Mouse (Mus musculus) CH12F3 (cell line): ENCODE measurements around the gene Nfkb1.

Experiments
- in situ Hi-C: fragments of 300-500 bp; cut with MboI; formaldehyde crosslinking; loops from 2 replicates; pipeline ENCODE4 v1.14.3; 2020; ENCODE audit warnings: low sequenced_read_pairs

The Nfkb1 gene

DNA sequence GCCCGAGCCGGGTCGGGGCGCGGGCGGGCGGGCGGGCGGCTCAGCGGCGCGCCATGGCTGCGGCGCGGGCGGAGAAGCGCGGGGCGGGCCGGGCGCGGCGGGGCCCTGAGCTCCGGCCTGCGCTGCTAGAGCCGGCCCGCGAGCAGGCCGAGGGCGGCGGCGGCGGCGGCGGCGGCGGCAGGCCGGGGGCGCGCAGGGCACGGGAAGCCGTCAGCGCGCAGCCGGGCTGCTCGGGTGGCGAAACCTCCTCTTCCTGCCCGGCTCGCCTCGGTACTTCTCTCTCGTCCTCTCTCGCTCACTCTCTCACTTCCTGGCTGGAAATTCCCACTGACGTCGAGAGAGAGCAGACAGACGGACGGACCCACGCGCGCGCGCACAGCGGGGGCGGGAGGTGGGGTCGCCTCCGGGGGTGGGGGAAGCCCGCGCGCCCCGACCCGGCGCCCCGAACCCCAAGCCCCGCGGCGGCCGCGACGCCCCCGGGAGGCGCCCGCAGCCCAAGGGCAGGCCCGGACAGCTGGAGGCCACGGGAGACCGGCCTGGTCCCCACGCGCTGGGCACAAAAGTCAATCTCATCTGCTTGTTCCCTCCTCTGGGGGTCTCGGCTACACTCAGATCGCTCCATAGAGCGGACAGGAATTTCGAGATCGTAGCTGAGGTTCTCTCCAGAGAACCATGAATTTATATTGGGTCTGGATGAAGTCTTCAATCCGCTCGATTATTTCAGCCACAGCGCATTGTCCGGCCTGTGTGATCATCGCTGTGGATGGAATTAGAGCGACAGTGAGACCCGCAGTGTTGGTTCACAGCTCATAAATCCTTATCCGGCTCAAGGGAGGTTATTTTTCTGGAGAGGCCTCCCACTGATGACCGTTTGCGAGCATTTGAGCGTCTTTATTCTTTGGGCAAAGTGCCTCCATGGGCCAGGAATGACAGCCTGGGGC is at the start of gene Nfkb1:
Gene Nfkb1 (minus strand): TSS at position 357 of the 941 bp plus-strand sequence.
- in situ Hi-C loops, result no loop called here

DNA sequence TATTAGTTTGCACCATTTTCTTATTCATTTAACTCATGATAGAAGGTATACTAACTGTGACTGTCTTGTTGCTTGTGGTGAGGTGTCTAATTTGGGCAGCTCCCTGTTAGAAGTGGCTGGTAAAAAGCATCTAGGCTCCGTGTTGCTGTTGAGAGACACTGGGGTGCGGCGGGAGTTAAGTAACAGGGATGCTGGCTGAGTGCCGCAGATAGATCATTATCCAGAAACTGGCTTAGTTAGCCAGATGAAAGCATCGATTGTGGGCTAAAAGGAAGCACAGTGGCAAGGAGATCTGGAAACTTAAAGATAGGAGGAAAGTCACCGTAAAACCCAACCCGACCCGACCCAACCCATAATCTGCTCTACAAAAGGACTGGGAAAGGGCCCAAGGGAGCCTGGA is 49.4 kb upstream of the Nfkb1 start:
- in situ Hi-C loops, result loop anchor here (25.0 kb wide), 1 partner anchor 353 kb away; no protein-coding TSS in a partner anchor

DNA sequence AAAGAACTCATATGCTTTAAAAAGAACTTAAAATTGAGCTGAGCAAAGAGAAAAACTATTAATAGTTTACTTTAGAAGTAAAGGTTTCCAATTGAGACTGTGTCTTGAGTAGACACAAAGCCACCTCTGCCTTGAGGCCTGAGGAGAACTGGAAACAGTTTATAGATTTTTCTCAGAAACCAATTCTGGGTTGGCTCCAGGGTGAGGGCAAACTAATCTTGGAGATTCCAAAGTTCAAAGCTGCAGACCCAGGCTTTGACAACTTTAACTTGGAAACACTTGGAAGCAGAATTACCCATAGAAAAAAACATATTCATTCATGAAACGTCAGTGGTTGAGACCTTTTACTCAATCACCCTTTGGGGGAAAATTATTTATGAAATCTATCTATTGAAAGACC is 43.4 kb upstream of the Nfkb1 start:
- in situ Hi-C loops, result loop anchor here (25.0 kb wide), 1 partner anchor 347 kb away; no protein-coding TSS in a partner anchor

DNA sequence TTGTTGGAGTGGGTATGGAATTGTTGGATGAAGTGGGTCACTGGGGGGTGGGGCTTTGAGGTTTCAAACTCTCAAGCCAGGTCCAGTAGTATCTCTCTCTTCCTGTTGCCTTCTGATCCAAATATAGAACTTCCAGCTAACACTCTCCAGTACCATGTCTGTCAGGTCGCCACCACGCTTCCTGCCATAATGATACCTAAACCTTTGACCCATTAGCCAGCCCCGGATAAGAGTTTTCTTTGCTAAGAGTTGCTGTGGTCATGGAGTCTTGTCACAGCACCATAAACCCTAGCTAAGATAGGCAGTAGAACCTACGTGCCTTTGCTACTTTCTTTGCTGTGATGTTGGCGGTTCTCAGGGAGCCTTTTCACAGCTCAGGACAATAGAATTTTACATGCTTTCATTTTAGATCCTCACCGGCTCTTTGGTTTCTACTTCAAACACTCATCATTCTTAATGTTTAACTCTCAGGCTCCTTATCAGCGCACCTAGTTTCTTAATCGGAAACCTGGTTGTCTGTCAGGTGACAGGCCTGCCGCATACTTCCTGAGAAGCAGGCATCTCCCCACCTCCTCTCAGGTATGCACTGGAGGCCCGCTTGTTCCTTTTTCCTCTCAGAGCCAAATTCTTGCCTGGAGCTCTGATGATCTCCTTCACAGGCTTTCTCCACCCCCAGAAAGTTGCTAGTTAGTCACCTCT is 41.5 kb upstream of the Nfkb1 start:
- in situ Hi-C loops, result loop anchor here (25.0 kb wide), 1 partner anchor 346 kb away; no protein-coding TSS in a partner anchor

DNA sequence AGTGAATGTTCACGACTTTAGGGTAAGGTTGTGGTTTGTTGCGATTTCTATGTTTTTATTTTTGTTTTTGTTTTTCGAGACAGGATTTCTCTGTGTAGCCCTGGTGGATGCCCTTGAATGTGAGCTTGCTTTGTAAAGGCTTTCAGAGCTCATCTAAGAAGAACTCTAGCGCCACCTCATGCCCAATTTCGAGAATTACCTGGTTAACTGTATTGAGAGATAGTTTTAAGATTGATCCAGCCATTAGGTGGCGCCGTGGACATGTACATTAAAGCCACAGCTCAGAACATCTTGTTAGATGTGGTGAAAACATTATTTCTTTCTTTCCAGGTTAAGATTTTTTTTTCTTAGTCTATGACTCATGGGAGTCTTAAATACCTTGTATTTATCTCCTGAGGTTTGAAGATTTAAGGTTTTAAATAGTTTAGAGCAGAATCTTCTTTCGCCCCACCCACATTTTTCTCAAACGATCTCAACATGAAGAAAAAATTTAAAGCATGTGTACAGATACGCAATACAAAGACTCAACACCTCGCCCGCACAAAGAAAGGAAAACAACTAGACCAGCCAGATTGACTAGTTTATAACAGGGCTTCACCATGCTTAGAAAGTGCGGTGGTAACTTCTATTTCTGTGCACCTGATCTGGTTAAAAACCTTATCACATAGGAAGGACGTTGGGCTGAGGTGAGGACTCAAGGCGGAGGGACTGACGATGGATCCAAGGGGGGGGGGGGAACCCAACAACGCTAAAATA is 40.1 kb upstream of the Nfkb1 start:
- in situ Hi-C loops, result loop anchor here (25.0 kb wide), 1 partner anchor 344 kb away; no protein-coding TSS in a partner anchor

DNA sequence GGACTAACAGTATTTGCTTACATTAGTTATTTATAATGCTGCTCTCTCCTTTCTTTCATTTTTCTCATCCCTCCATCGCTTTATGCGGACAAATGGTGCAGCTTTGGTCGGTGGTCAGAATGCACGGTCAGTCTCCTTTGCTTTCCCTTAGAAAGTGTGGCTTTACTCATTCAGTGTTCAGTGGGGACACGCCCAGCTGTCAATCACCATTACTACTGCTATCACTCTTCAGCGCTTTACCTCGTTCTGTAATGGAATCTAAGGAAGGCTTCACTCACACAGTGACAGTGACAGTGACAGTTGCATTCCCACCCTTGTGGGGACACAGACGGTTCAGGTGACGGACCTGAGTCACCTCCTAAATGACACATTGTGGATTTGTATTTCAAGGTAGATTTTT is 39.4 kb upstream of the Nfkb1 start:
- in situ Hi-C loops, result loop anchor here (25.0 kb wide), 1 partner anchor 343 kb away; no protein-coding TSS in a partner anchor

DNA sequence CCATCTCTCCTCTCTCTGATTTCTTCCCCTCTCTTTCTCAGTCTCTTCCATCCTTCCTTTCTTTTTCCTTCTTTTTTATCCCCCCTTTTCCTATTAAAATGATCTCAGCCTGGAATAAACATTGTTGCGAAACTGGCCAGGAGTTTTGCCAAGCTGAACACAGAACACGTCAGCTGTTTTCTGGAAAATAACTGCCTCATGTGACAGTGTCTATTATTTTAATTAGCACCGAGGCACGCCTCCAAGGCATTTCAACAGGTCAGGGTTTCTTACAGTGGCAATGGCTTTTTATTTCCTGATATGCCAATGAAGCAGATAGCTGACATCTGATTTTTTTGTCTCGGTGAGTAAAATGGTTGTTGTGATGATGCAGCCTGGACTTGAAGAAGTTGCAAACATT is 38.2 kb upstream of the Nfkb1 start:
- in situ Hi-C loops, result loop anchor here (5.0 to 25.0 kb wide), 2 partner anchors 342 to 437 kb away; no protein-coding TSS in a partner anchor

DNA sequence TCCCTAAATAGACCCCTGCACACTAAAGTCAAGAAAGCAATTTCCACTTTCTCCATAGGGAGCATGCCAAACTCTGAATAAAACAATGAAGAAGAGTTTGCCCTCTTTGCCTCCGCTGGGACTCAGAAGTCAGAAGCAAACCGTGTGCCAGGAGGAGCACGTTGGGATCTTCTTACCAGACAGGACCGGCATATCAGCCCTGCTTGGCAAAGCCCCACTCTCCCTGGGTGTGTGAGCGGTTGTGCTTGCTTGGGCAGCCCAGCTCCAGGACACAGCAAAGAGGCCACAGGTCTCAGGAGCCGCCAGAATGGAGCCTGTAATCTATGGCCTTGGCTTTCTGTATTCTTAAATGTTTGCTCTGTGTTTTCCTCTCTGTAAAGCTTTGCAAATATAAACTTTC is 37.6 kb upstream of the Nfkb1 start:
- in situ Hi-C loops, result loop anchor here (5.0 to 25.0 kb wide), 2 partner anchors 342 to 437 kb away; no protein-coding TSS in a partner anchor

DNA sequence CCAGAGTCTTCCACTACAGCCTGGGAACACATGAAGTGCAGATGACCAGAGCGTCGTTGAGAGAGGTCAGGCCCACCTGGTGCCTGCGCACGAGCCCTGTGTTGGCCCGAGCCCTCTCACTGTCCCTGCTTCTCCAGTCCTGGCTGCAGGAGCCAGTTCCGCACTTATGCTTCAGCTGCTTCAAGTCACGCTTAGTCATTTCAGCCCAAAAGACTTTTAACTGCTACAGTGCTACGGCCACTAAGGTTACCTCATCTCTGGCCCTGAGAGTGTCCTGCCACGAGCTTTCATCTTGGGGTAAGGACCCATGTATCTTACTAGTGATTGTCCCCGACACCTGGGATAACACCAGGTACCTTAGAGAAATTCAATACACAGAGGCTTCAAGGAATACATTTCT is 36.0 kb upstream of the Nfkb1 start:
- in situ Hi-C loops, result loop anchor here (5.0 to 25.0 kb wide), 2 partner anchors 340 to 435 kb away; no protein-coding TSS in a partner anchor

DNA sequence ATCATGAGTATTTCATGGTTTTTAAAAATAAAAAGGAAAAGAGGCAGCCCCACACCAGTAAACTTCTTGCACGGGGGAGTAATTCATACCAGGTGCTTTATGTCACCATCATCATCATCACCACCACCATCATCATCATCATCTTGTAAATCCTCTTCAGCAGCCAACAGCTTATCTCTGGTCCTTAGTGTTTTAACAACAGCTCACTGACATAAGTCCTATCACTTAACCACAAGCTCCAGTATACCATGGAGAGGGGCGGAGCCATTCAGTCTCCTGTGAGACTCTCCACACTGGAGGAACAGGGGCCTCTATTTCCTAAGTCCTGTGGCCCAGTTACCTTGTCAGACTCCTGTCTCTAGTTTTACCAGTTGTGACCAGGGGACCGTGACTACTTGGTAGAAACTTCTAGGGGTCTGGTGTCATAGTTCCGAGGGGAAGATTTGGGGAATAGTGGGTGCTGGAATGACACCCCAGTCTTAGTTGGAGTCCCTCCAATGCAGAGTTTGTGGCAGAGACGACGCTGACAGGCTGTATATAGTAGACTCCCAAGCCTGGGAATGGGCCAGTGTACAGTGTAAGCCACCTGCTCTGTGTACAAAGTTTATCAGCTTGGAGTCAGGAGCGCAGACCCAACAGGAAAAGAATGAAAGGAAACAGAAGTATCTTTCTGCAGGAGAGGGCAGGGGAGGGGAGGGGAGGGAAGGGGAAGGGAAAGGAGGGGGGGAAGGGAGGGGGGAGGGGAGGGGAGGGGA is 35.4 kb upstream of the Nfkb1 start:
- in situ Hi-C loops, result loop anchor here (5.0 to 25.0 kb wide), 2 partner anchors 339 to 434 kb away; no protein-coding TSS in a partner anchor

DNA sequence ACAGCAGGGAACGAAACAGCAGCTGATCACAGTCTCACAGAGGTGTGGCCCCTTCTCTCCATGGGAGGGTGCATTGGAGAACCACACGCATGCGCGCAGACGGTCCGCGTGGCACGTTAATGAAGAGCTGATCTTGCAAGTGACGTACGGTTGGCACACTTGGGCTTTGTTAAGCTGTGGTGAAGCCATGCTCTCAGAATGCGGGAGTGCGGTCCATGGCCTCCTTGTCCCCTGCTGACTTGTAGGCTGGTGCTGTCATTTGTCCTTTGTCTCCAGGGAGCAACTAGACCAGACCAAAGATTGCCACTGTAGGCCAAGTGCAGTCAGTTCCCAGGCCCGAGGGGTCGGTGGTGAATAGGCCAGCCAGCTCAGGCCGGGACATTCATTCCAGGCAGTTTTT is 34.7 kb upstream of the Nfkb1 start:
- in situ Hi-C loops, result loop anchor here (5.0 to 25.0 kb wide), 2 partner anchors 339 to 434 kb away; no protein-coding TSS in a partner anchor

DNA sequence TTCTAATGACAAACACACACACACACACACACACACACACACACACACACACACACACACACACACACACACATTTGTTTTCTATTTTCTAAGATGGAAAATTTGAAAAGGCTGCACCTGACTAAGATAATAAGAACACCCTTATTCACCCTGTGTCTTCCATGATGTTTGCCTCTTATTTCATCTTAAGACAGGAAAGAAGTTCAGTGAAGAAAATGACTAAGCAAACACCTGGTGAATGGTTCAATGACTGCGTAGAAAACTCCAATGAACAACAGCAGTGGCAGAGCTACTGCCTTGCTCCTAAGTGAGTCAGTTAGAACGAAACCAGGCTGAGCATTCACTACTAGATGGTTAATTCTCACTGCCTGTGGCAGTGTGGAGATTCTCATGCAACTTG is 30.8 kb upstream of the Nfkb1 start:
- in situ Hi-C loops, result no loop called here

DNA sequence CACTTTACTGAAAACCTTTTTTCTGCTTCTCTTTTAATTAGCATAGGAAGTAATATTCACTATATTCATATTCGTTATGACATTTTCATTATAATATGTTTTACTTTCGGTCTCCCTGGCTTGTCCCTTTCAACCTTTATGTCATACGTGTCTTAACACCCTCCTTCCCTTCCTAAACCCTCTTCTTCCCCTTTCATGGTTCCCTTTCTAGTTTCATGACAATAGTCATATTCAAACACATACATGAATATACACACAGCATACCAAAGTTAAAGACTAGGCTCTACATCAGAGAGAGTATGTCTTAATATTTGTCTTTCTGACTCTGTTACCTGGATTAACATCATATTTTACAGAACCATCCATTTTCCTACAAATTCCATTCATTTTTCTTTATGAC is 28.6 kb upstream of the Nfkb1 start:
- in situ Hi-C loops, result no loop called here

DNA sequence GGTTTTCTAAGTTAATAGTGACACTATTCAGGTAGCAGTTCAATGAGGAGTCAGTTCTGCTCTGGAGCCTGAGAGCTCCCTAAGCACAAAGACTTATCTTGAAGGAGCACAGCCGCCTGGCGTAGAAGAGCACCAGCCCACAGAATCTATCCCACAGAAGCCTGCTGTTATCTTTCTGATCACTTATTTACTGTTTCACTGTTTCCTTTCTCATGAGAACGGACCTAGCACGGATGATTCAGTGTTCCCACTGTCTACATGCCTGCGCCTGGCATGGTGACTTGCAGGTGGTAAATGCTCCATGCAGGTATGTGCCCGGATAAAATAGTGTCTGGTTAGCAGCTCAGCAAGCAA is 27.8 kb upstream of the Nfkb1 start:
- in situ Hi-C loops, result no loop called here

GRCm38 (mm10) chr3:135718323-135719178 is 27.2 kb upstream of the Nfkb1 start:
- in situ Hi-C loops, result no loop called here

- in situ Hi-C loops, result no loop called here
These were observed 21.9 kb upstream of the Nfkb1 start for GRCm38 (mm10) chr3:135713016-135713950.

GRCm38 (mm10) chr3:135711613-135712012 is 20.3 kb upstream of the Nfkb1 start:
- in situ Hi-C loops, result no loop called here

GRCm38 (mm10) chr3:135711040-135711570 is 19.8 kb upstream of the Nfkb1 start:
- in situ Hi-C loops, result no loop called here
